Mouse (Mus musculus) left cerebral cortex, postnatal 10 days (tissue): Measurements from ENCODE around the gene Rpf2. TPM values are rescaled to one million over a fixed set of nuclear protein-coding genes. Genes with fewer than 3 reads are reported as not detected.
A peak's percentile ranks its signal among the peaks of the same experiment; 100 is the strongest.

Source experiments
- DNase-seq, 2 experiments: peaks; one replicate each; pipeline ENCODE4 v3.0.0; 2021 to 2022; ENCODE audit warnings: low spot score in 2 of 2, mixed read lengths in 1 of 2; ENCODE audit errors: extremely low spot score in 1 of 2
- intact Hi-C: fragments of 180-260 bp; cut with DNase I; formaldehyde crosslinking; loops from one replicate; pipeline ENCODE4 v1.15.1; 2025
- total RNA-seq, 2 experiments: library from RNA; stranded (reverse); gene quantifications; 2 replicates each; pipeline ENCODE4 v1.2.3; 2021

Gene Rpf2
- 10 to 100 TPM; 25.9 to 30.9 TPM for total RNA-seq

GRCm38 (mm10) chr10:40246374-40247165, at the start of gene Rpf2:
Rpf2 (minus strand) TSS chr10:40247036.
- intact Hi-C loops, result no loop called here
- peak; percentile 69 to 89 for DNase-seq

DNA sequence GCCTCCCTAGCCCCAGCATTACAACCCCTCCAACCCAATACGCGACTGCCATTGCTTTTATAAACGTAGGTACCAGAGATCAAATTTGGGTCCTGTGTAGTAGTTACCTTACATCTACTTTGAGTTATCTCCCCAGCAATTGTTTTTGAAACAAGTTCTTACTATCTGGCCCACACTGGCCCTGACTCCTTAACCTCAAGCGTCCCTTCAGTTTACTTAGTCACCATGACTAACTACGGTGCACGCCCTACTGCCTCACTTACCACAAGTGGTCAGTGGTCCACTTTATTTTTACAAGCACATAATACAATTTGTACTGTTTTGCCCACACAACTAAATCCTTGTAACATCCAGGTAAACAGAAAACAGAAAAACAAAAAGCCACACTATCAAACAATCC, 45.8 kb upstream of the Rpf2 start:
- intact Hi-C loops, result no loop called here
- no peak for DNase-seq

- intact Hi-C loops, result no loop called here
- DNase-seq, result no peak
These were observed 39.9 kb upstream of the Rpf2 start for GRCm38 (mm10) chr10:40286767-40287166.

GRCm38 (mm10) chr10:40285571-40285970, 38.7 kb upstream of the Rpf2 start:
- intact Hi-C loops, result no loop called here
- no peak for DNase-seq

DNA sequence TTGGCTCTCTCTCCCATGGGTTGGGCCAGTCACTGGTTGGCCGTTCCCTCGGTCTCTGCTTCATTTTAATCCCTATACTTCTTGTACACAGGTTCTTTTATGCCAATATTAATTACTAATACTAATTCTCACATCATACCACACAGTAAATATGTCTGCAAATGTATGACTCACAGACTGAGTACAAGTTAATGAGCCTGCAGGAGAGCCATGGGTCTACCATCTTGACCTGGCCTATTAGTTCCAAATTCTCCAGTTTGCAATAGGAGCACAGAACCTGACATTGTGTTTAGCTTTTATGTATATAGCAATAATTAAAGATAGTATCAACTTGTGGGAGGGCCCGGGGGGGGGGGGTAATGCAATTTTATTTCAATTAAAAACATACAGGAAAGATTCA, 38.2 kb upstream of the Rpf2 start:
- intact Hi-C loops, result no loop called here

GRCm38 (mm10) chr10:40284179-40284831, 37.5 kb upstream of the Rpf2 start:
- DNase-seq, result peak; percentile 25 to 27
- intact Hi-C loops, result no loop called here

More for the DNA sequence above, 38.2 kb upstream of the Rpf2 start:
- DNase-seq, result no peak

- intact Hi-C loops, result no loop called here
- no peak for DNase-seq
These were observed 36.8 kb upstream of the Rpf2 start for GRCm38 (mm10) chr10:40283636-40284035.

DNA sequence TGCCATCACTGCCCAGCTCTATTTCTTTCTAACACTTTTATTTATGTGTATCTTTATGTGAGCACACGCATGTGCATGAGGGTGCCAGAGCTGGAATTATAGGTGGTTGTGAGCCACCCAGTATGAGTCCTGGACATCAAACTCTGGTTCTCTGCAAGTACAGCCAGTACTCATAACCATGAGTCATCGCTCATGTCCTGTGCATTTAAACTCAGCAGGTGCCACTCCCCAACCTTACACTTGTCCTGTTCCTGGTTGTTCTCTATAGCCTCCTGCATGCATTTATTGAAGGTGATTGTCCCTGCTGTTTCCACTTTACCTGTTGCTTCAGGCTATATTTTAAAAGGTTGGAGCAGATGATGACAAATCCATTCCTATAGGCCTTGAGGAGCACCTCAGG, 34.7 kb upstream of the Rpf2 start:
- no peak for DNase-seq
- intact Hi-C loops, result no loop called here

DNA sequence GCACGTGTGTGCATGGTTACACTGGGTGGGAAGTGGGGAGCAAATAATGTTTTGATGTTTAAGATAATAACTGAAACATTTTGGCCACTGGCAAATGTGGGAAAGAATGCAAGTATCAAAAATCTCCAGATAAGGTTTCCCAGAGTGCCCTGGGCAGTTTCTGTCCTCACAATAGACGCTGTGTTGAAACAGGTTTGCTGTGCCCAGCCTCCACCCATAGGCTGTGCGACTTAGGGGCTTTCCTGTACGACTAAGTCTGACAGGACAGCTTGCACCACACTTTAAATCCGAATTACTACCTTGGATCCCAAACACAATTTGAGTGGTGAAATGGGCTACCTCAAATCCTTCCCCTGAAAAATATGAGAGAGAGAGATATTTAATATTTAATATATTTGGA, 31.5 kb upstream of the Rpf2 start:
- DNase-seq, result no peak
- intact Hi-C loops, result no loop called here

GRCm38 (mm10) chr10:40275991-40276390, 29.2 kb upstream of the Rpf2 start:
- intact Hi-C loops, result no loop called here
- DNase-seq, result no peak

DNA sequence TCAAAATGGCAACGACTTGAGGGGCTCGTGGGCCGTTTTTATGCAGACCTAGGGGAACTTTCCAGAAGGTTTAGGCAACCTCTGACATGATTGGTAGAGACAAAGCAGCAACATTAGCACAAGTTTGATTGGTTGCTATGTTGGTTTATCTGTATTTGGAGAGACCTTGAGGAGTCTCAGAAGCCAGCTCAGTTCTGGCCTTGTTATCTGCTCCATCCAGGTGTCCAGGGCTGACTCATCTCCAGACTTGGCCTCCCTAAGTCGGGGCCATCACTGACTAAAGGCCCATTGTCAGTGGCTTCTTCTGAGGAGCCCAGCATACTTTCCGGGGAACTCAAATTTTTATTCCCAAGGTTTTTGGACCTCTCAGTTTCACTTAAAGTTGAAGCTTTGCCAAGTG, 27.1 kb upstream of the Rpf2 start:
- intact Hi-C loops, result no loop called here
- no peak for DNase-seq

GRCm38 (mm10) chr10:40271216-40271615, 24.4 kb upstream of the Rpf2 start:
- intact Hi-C loops, result no loop called here
- DNase-seq, result no peak

DNA sequence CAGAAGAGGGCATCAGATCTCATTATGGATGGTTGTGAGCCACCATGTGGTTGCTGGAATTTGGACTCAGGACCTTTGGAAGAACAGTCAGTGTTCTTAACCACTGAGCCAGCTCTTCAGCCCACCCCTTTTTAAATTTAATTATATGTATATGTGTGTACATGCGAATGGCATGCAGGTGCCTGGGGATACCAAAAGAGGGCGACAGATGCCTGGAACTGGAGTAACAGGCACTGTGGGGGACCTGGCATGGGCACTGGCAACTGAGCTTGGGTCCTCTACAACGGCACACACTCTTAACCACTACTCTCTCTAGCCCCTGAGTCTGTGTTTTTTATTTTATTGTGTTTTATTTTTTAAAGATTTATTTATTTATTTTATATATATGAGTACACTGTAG, 18.1 kb upstream of the Rpf2 start:
- intact Hi-C loops, result no loop called here
- no peak for DNase-seq

GRCm38 (mm10) chr10:40263691-40264090, 16.9 kb upstream of the Rpf2 start:
- intact Hi-C loops, result no loop called here
- peak in 1 of 2 experiments; percentile 19 for DNase-seq

GRCm38 (mm10) chr10:40262200-40262599, 15.4 kb upstream of the Rpf2 start:
- DNase-seq, result no peak
- intact Hi-C loops, result no loop called here

GRCm38 (mm10) chr10:40260305-40260704, 13.5 kb upstream of the Rpf2 start:
- DNase-seq, result peak in 1 of 2 experiments; percentile 16
- intact Hi-C loops, result no loop called here

DNA sequence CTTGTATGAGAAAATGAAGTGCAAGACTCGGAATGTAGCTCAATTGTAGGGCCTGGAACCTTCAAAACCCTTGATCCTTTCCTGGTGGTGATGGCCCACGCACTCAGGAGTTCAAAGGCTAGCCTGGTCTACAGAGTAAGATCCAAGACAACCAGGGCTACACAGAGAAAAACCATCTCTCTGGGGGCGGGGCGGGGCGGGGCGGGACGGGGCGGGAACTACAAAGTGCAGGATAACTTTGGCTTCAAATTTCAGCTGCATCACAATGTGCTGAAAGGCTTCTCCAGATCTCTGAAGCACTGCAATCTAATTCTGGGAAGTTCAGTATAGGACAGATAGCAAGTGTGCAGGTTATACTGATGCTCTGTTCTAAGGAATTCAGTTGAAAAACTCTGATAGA, 12.7 kb upstream of the Rpf2 start:
- no peak for DNase-seq
- intact Hi-C loops, result no loop called here

GRCm38 (mm10) chr10:40258976-40259375, 12.1 kb upstream of the Rpf2 start:
- intact Hi-C loops, result loop anchor here (1.0 kb wide), 2 partner anchors 43 to 266 kb away; partner anchors contain the start of gene Amd1

GRCm38 (mm10) chr10:40258401-40258966, 11.6 kb upstream of the Rpf2 start:
- intact Hi-C loops, result loop anchor here (1.0 kb wide), 2 partner anchors 44 to 267 kb away; partner anchors contain the start of gene Amd1
- peak; percentile 70 to 72 for DNase-seq

More at GRCm38 (mm10) chr10:40258976-40259375, 12.1 kb upstream of the Rpf2 start:
- DNase-seq, result peak; percentile 37 to 42
